Comparison of ENCODE assay signal across 13 mouse cellular contexts in genomic region chr8:60952803-60953202, GRCm38 (mm10). TPM values are rescaled to one million over a fixed set of nuclear protein-coding genes. Genes with fewer than 3 reads are reported as not detected.
DNase-seq lines count a peak whose midpoint lies in the region; ATAC-seq and TF ChIP-seq lines count a peak whose summit lies in the region.
"Had no signal": no experiment of that assay in that cellular context is flagged by ENCODE, and none has a peak within 500 bp of the region (broad histone marks: within the 10 kb centered on the region; RNA-seq: fewer than 3 reads in every experiment).

No protein-coding gene starts in this region.

- H3K4me1 ChIP-seq in liver, embryonic 11.5 days (replicated peaks; ENCODE audit: control insufficient read depth, insufficient read depth, low read length) = peaks cover 52% of the 10 kb centered on the region
- H3K4me1 ChIP-seq in liver, embryonic 13.5 days (replicated peaks) = peaks cover 58% of the 10 kb centered on the region
- peaks cover 22% of the 10 kb centered on the region for H3K4me1 ChIP-seq in neural tube, embryonic 13.5 days (replicated peaks)

- no peaks in the 10 kb centered on the region for H3K9me3 ChIP-seq in liver, embryonic 11.5 days (ENCODE audit: control insufficient read depth, low read length)
- H3K9me3 ChIP-seq in liver, embryonic 13.5 days (replicated peaks) = no peaks in the 10 kb centered on the region
- H3K9me3 ChIP-seq in neural tube, embryonic 13.5 days = no peaks in the 10 kb centered on the region
- H3K9me3 ChIP-seq: embryonic facial prominence, embryonic 12.5 days had no signal

- no peak for TF ChIP-seq CTCF in gastrocnemius, adult 2 months (IDR thresholded peaks at IDR 0.05)

- no peak for ATAC-seq in liver, embryonic 11.5 days (replicated peaks; ENCODE audit: low FRiP score)
- ATAC-seq in liver, embryonic 13.5 days (ENCODE audit: low read depth) = no peak
- ATAC-seq in neural tube, embryonic 13.5 days (ENCODE audit: low read depth) = no peak

- peak overlapping the region; percentile 55 for H3K4me2 ChIP-seq in liver, embryonic 11.5 days
- peak overlapping the region; percentile 63 for H3K4me2 ChIP-seq in liver, embryonic 13.5 days
- H3K4me2 ChIP-seq in neural tube, embryonic 13.5 days = peak overlapping the region; percentile 40
- H3K4me2 ChIP-seq: embryonic facial prominence, embryonic 12.5 days had no signal

- H3K27me3 ChIP-seq in liver, embryonic 11.5 days (replicated peaks; ENCODE audit: control insufficient read depth, insufficient read depth, low read length) = no peaks in the 10 kb centered on the region
- no peaks in the 10 kb centered on the region for H3K27me3 ChIP-seq in liver, embryonic 13.5 days
- H3K27me3 ChIP-seq in neural tube, embryonic 13.5 days = no peaks in the 10 kb centered on the region
- H3K27me3 ChIP-seq: embryonic facial prominence, embryonic 12.5 days had no signal

- H3K9ac ChIP-seq in liver, embryonic 11.5 days (ENCODE audit: low read depth, low read length) = 0 out of 2 replicates have a peak overlapping the region, but pooled peaks have one; percentile 35
- peak overlapping the region; percentile 65 for H3K9ac ChIP-seq in liver, embryonic 13.5 days
- H3K9ac ChIP-seq in neural tube, embryonic 13.5 days = no peak overlapping the region
- H3K9ac ChIP-seq: embryonic facial prominence, embryonic 12.5 days had no signal

- no peak overlapping the region for H3K4me3 ChIP-seq in gastrocnemius, adult 2 months
- 0 out of 2 replicates have a peak overlapping the region, but pooled peaks have one; percentile 1 for H3K4me3 ChIP-seq in liver, embryonic 11.5 days (ENCODE audit: low read depth, low read length)
- peak overlapping the region; percentile 54 for H3K4me3 ChIP-seq in liver, embryonic 13.5 days (replicated peaks)
- H3K4me3 ChIP-seq in neural tube, embryonic 13.5 days = peak overlapping the region; percentile 13; the same call in 1 of the 2 replicates
- H3K4me3 ChIP-seq: embryonic facial prominence, embryonic 12.5 days had no signal

- WGBS in liver, embryonic 11.5 days = 43% methylated on average over 5 of the region's 5 CpGs
- WGBS in liver, embryonic 13.5 days (ENCODE audit: insufficient replicate concordance) = 19% methylated on average over 5 of the region's 5 CpGs
- WGBS in neural tube, embryonic 13.5 days = 63% methylated on average over 5 of the region's 5 CpGs

- no peak for DNase-seq in gastrocnemius, adult 2 months
- DNase-seq in gastrocnemius, adult 18-20 months (ENCODE audit: low spot score) = no peak
- DNase-seq in liver, embryonic 11.5 days (ENCODE audit: low spot score) = no peak
- DNase-seq in liver = no peak
- no peak for DNase-seq in liver, embryonic 13.5 days
- no peak for DNase-seq in cerebellum, adult 8-10 months
- no peak for DNase-seq in embryo, embryonic 9.5 days (ENCODE audit: extremely low spot score)
- DNase-seq: adrenal gland, postnatal 10 days; cerebellum, adult 11 months; gastrocnemius, postnatal 36 days; kidney, adult 8-10 months had no signal

- H3K27ac ChIP-seq in gastrocnemius, adult 2 months = peak overlapping the region; percentile 93; the same call in 1 of the 2 replicates
- H3K27ac ChIP-seq in liver, embryonic 11.5 days (ENCODE audit: low read depth, low read length) = no peak overlapping the region
- peak overlapping the region; percentile 89 for H3K27ac ChIP-seq in liver, embryonic 13.5 days
- H3K27ac ChIP-seq in neural tube, embryonic 13.5 days (replicated peaks) = no peak overlapping the region
- H3K27ac ChIP-seq: embryonic facial prominence, embryonic 12.5 days had no signal

- intact Hi-C loops in gastrocnemius, adult 2 months (cut with DNase I) = no loop called here

- H3K36me3 ChIP-seq in liver, embryonic 11.5 days (ENCODE audit: control insufficient read depth, insufficient read depth, low read length) = no peaks in the 10 kb centered on the region
- no peaks in the 10 kb centered on the region for H3K36me3 ChIP-seq in liver, embryonic 13.5 days
- H3K36me3 ChIP-seq in neural tube, embryonic 13.5 days = no peaks in the 10 kb centered on the region
- H3K36me3 ChIP-seq: embryonic facial prominence, embryonic 12.5 days had no signal

RNA-seq across cellular contexts. Expression of gene Clcn3, which starts 30.3 kb away (rescaled TPM):
- total RNA-seq in gastrocnemius, adult 2 months (2021) = 10 to 100 TPM; 27.5 to 37.4 TPM
- total RNA-seq in gastrocnemius, adult 18-20 months (2021) = 10 to 100 TPM; 34.9 to 35.2 TPM
- polyA plus RNA-seq in liver, embryonic 11.5 days (2014; fragmentation: Nextera tagmentation; extraction: Ambion mirVana) = 42.9 and 43.8 TPM in 2 replicates
- 35.8 and 41.3 TPM in 2 replicates for polyA plus RNA-seq in liver, embryonic 13.5 days (2015; fragmentation: Nextera tagmentation; extraction: Ambion mirVana)
- polyA plus RNA-seq in neural tube, embryonic 13.5 days (2015; fragmentation: Nextera tagmentation; extraction: Ambion mirVana) = 51.4 and 55.6 TPM in 2 replicates

RNA-seq across cellular contexts. Expression of gene Nek1, which starts 40.2 kb away (rescaled TPM):
- 1 to 10 TPM; 3.8 to 4.7 TPM for total RNA-seq in gastrocnemius, adult 2 months (2021)
- 1 to 10 TPM; 3.8 to 4.8 TPM for total RNA-seq in gastrocnemius, adult 18-20 months (2021)
- polyA plus RNA-seq in liver, embryonic 11.5 days (2014; fragmentation: Nextera tagmentation; extraction: Ambion mirVana) = 14.1 and 17.1 TPM in 2 replicates
- 9.2 and 11.9 TPM in 2 replicates for polyA plus RNA-seq in liver, embryonic 13.5 days (2015; fragmentation: Nextera tagmentation; extraction: Ambion mirVana)
- 31.7 and 31.8 TPM in 2 replicates for polyA plus RNA-seq in neural tube, embryonic 13.5 days (2015; fragmentation: Nextera tagmentation; extraction: Ambion mirVana)

Comparison
In these comparisons a context has a peak if more than half of its experiments do, and no peak if none do; other contexts are left out.
1. H3K27ac ChIP-seq: peak in gastrocnemius, adult 2 months (single experiment) and liver, embryonic 13.5 days (single experiment); none in liver, embryonic 11.5 days (single experiment) and neural tube, embryonic 13.5 days (single experiment).
2. Peak in every context shown above with its lines, with median percentiles within 50 percentile points of each other: H3K4me2 ChIP-seq.